Mouse (Mus musculus) small intestine, adult 10 weeks (tissue): Measurements from ENCODE around the gene Naa20. TPM values are rescaled to one million over a fixed set of nuclear protein-coding genes. Genes with fewer than 3 reads are reported as not detected.

ENCODE experiments used
- polyA plus RNA-seq: library from polyadenylated mRNA; stranded (reverse); fragments of 350-450 nt; fragmentation: Illumina TruSeq; extraction: RNeasy Lipid Tissue Mini Kit (QIAGEN cat#74804); gene quantifications from one replicate; pipeline ENCODE4 v1.2.3, GENCODE M21; 2014; ENCODE audit warnings: low replicate concordance

Naa20 gene
- 170 TPM for polyA plus RNA-seq

DNA sequence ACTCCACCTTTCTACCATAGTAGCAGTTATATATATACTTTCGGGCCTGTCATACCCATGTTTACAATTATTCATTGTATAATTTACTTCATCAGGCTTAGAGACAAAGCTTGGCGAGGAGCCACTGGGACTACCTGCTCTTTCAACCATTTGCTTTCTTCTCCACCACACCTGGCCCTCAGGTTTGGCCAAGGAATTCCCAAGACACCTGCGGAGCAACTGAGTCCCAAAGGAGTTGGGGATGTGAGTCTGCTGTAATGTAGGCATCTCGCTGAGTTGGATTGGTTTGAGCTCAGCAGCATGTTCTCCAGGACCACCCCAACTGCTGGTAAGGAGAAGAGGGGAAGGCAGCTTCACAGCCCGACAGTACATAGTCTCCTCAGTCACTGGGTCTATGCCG lies at the start of gene Naa20:
Gene Naa20, plus strand, starts transcription at position 239 of the 400 bp plus-strand sequence.

DNA sequence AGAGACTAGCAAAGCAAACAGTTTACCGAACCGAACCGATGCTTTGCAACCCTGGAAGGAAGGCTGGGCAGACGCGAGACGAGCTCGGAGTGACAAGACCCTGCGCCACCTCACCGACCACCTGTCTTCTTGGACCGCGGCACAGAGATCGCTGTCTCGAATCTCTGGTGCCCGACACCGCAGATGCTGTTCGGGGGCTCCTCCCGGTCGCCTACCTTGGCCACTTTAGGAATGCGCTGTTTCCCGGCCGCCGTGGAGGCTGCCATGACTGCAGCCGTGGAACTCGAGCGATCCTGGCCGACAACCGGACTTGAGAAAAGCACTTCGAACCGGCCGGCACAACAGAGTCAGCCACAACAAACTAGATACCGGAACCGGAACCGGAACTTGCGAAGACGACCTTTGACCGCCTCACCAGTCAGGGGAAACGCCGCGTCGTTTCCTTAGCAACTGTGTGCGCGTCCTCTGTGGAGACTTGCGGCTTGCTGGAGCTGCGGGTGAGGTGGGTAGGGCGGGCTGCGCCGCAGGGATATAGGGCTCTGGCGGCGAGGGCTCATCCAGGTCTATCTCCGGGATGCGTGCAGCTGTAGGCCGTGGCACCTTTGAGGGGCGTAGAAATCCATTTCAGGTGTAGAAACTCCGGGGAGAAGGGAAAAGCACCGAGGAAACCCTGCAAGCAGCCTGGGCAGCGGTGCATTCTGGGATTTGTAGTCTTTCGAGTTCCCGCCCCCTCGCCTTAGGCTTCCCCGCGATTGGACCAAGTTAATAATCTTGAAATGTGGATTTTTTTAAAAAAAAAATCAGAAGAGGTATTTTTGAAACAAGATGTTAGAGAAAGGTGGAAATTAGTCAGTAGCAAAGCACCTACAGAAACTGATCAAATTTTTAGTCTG lies 32.7 kb downstream of the Naa20 start, which contains the start of the genes Cfap61 and Crnkl1:
Gene Cfap61, plus strand, starts transcription at position 446 of the 893 bp plus-strand sequence.
Gene Crnkl1, minus strand, starts transcription at position 676 of the 893 bp plus-strand sequence.

Other genes with a start within 250 kb of the Naa20 start
- gene Rin2, start 226.9 kb upstream of the Naa20 start, polyA plus RNA-seq = 42.3 TPM
- gene Cfap61, start 32.7 kb downstream of the Naa20 start, polyA plus RNA-seq = not detected
- 37.7 TPM for gene Crnkl1, start 32.9 kb downstream of the Naa20 start, polyA plus RNA-seq